9 mouse cellular contexts compared by ENCODE assay signal in genomic region chr5:23893864-23894771, GRCm38 (mm10). TPM values are rescaled to one million over a fixed set of nuclear protein-coding genes. Genes with fewer than 3 reads are reported as not detected.
A peak's percentile ranks its signal among the peaks of the same experiment; 100 is the strongest.
DNase-seq lines count a peak whose midpoint lies in the region; ATAC-seq and TF ChIP-seq lines count a peak whose summit lies in the region.
"Had no signal": no experiment of that assay in that cellular context is flagged by ENCODE, and none has a peak within 500 bp of the region (broad histone marks: within the 10 kb centered on the region; RNA-seq: fewer than 3 reads in every experiment).

No protein-coding gene starts in this region.

- 73% methylated on average over 11 of the region's 11 CpGs for WGBS in liver, adult 2 months
- WGBS in liver, embryonic 16.5 days (ENCODE audit: insufficient replicate concordance) = 30% methylated on average over 11 of the region's 11 CpGs

- H3K9ac ChIP-seq in liver, adult 2 months (ENCODE audit: low read depth, low read length) = no peak overlapping the region
- H3K9ac ChIP-seq in liver, embryonic 16.5 days (ENCODE audit: low read depth, low read length) = no peak overlapping the region
- H3K9ac ChIP-seq: hindbrain, embryonic 15.5 days had no signal

- H3K79me2 ChIP-seq in liver, adult 2 months (ENCODE audit: control insufficient read depth, insufficient read depth, low read length) = no peaks in the 10 kb centered on the region

- peak overlapping the region; percentile 22; the same call in 1 of the 2 replicates for H3K4me3 ChIP-seq in liver, adult 2 months (ENCODE audit: insufficient read depth, low read depth, low read length)
- H3K4me3 ChIP-seq in liver, embryonic 16.5 days (ENCODE audit: low read depth, low read length) = peak overlapping the region; percentile 17; the same call in 1 of the 2 replicates
- H3K4me3 ChIP-seq: hindbrain, embryonic 15.5 days had no signal

- intact Hi-C loops in heart, postnatal 36 days (cut with DNase I) = loop anchor here (5.0 kb wide), 1 partner anchor 73 kb away; no protein-coding TSS in a partner anchor
- intact Hi-C loops in left cerebral cortex, postnatal 25 days (cut with DNase I) = loop anchor here (5.0 kb wide), 1 partner anchor 183 kb away; no protein-coding TSS in a partner anchor

- H3K4me1 ChIP-seq in liver, adult 2 months (ENCODE audit: control insufficient read depth, insufficient read depth, low read length) = no peaks in the 10 kb centered on the region
- H3K4me1 ChIP-seq in liver, embryonic 16.5 days (ENCODE audit: control insufficient read depth, low read depth, low read length) = peaks cover 7% of the 10 kb centered on the region
- H3K4me1 ChIP-seq: hindbrain, embryonic 15.5 days had no signal

- ATAC-seq in liver, embryonic 16.5 days (ENCODE audit: low read depth) = no peak

- no peaks in the 10 kb centered on the region for H3K9me3 ChIP-seq in liver, embryonic 16.5 days (replicated peaks; ENCODE audit: control insufficient read depth, low read length)
- H3K9me3 ChIP-seq: hindbrain, embryonic 15.5 days had no signal

- H3K27me3 ChIP-seq in liver, adult 2 months (ENCODE audit: control insufficient read depth, insufficient read depth, low read length) = peaks cover 8% of the 10 kb centered on the region; the same call in 1 of the 2 replicates
- no peaks in the 10 kb centered on the region; the same call in 1 of the 2 replicates for H3K27me3 ChIP-seq in liver, embryonic 16.5 days (ENCODE audit: control insufficient read depth, insufficient read depth, low read depth, low read length)
- H3K27me3 ChIP-seq: hindbrain, embryonic 15.5 days had no signal

- TF ChIP-seq CTCF in liver, adult 2 months (IDR thresholded peaks at IDR 0.05; ENCODE audit: low read depth, low read length) = no peak

- no peaks in the 10 kb centered on the region for H3K36me3 ChIP-seq in liver, adult 2 months (ENCODE audit: control insufficient read depth, insufficient read depth, low read length)
- H3K36me3 ChIP-seq in liver, embryonic 16.5 days (ENCODE audit: control insufficient read depth, insufficient read depth) = no peaks in the 10 kb centered on the region
- H3K36me3 ChIP-seq: hindbrain, embryonic 15.5 days had no signal

- TF ChIP-seq POLR2A in liver, adult 2 months (IDR thresholded peaks at IDR 0.05; ENCODE audit: extremely low read depth, insufficient read depth, low read length) = no peak

- H3K27ac ChIP-seq in liver, adult 2 months (replicated peaks; ENCODE audit: insufficient read depth, low read depth, low read length) = no peak overlapping the region
- no peak overlapping the region for H3K27ac ChIP-seq in liver, embryonic 16.5 days (ENCODE audit: low read length)
- H3K27ac ChIP-seq: hindbrain, embryonic 15.5 days had no signal

- H3K4me2 ChIP-seq in liver, embryonic 16.5 days (ENCODE audit: low read depth, low read length) = peak overlapping the region; percentile 44
- H3K4me2 ChIP-seq: hindbrain, embryonic 15.5 days had no signal

- no peak for DNase-seq in liver, adult 2 months (ENCODE audit: extremely low read depth, low read depth, low spot score)
- no peak for DNase-seq in liver
- DNase-seq in c-Kit-positive CD71-negative TER-119-negative erythroid progenitor cells, embryonic 14.5 days (ENCODE audit: low read depth) = peak; percentile 38
- DNase-seq in heart, postnatal 36 days = peak; percentile 64 to 69
- DNase-seq in spleen, postnatal 4 days (ENCODE audit: low spot score in 2 of 2) = peak; percentile 18 to 28
- no peak for DNase-seq in frontal cortex, postnatal 10 days (ENCODE audit: low spot score in 2 of 2)
- no peak for DNase-seq in left cerebral cortex, postnatal 25 days (ENCODE audit: low spot score in 2 of 2)

RNA-seq across cellular contexts. Expression of gene Tomm7, which starts 50.2 kb away (rescaled TPM):
- 54.5 and 66.2 TPM in 2 replicates for total RNA-seq in liver, adult 2 months (2014; rRNA removed)
- 31.0 and 33.8 TPM in 2 replicates for polyA plus RNA-seq in liver, adult 2 months (2012; rRNA removed)
- 100 to 1,000 TPM; 105 to 107 TPM for total RNA-seq in heart, postnatal 36 days (2021)
- 50.2 and 63.2 TPM in 2 replicates for polyA plus RNA-seq in liver, embryonic 16.5 days (2015; fragmentation: Nextera tagmentation; extraction: Ambion mirVana)
- total RNA-seq in left cerebral cortex, postnatal 25 days (2021) = 10 to 100 TPM; 82.3 to 88.1 TPM

Comparison
In these comparisons a context has a peak if more than half of its experiments do, and no peak if none do; other contexts are left out.
1. DNase-seq: peak in c-Kit-positive CD71-negative TER-119-negative erythroid progenitor cells, embryonic 14.5 days (single experiment), heart, postnatal 36 days (2 of 2) and spleen, postnatal 4 days (2 of 2); none in liver, adult 2 months (single experiment), liver (single experiment), frontal cortex, postnatal 10 days (0 of 2) and left cerebral cortex, postnatal 25 days (0 of 2).